Mouse (Mus musculus) layer of hippocampus, postnatal 10 days (tissue): ENCODE results near the gene Chst11. TPM values are rescaled to one million over a fixed set of nuclear protein-coding genes. Genes with fewer than 3 reads are reported as not detected.
A peak's percentile ranks its signal among the peaks of the same experiment; 100 is the strongest.

Experiments
- DNase-seq, 2 experiments: peaks; one replicate each; pipeline ENCODE4 v3.0.0; 2021; ENCODE audit warnings: low spot score in 2 of 2
- total RNA-seq, 2 experiments: library from RNA; stranded (reverse); gene quantifications; 2 replicates each; pipeline ENCODE4 v1.2.3; 2021

Gene Chst11
- total RNA-seq, 2 experiments from 2014 or later: 51.2 to 56.1 TPM

DNA sequence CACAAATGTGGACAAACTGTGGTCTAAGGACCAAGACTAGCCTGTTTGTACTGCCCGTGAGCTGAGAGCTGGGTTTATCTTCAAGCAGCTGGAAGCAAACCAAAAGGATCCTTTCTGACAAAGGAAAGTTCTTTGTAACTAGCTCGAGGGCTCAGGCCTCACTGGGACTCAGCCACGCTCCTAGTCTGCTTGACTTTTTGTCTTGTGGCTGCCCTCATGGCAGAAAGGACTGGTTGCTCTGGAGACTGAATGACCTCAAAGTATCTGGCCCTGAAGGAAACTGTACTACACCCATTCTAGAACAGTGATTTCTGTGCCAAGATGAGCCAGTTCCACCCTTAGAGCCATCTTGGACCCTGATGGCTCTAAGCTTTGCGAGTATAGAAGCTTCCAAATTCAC lies 46.3 kb downstream of the Chst11 start:
- DNase-seq: no peak

DNA sequence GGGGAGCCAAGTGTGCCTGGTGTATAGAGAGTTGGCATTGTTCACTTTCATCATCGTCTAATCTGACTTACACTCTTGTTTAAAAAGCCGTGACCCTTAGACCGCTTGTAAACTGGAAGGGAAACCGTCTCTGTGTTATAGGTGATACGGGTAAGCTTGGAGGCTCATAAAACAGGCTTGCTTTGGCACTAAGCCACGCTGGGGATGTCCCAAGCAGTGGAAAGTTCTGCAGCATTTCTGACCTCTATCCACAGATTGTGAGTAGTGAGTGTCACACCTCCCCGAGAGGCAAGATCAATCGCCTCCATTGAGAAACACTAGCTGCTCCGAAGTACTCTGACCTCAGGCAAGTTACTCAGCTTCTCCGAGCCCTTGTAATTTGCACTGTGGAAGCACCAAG lies 47.3 kb downstream of the Chst11 start:
- DNase-seq: no peak

DNA sequence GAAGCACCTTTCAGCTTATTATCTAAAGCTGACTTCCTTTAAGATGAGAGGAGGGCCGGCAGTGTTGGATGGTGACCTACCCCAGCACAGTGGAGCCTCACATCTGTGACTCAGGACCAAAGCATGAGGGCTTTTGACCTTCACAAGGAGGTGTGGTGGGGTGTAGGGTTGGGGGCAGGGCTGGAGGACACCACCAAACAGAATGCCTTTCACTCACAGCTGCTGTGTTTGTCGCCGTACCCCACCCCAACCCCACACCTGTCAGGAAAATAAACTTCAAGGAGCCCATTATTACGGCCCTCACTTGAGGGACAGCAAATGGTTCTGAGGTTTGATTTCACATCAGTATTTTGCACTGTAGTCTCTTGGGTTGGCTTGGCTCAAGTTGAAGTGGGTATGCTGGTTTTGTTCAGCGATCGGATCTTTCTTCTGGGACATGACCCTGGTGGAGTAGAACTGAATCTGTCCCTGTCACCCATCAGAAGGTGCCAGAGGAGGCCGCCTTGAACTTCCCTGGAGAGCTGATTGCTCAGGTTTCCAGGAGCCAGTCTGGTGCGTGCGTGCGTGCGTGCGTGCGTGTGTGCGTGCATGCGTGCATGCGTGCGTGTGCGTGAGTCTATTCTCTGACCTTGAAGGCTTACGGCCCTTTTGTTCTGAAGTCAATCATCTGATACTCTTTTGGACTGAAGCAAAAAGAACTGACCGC lies 51.2 kb downstream of the Chst11 start:
- DNase-seq: no peak

DNA sequence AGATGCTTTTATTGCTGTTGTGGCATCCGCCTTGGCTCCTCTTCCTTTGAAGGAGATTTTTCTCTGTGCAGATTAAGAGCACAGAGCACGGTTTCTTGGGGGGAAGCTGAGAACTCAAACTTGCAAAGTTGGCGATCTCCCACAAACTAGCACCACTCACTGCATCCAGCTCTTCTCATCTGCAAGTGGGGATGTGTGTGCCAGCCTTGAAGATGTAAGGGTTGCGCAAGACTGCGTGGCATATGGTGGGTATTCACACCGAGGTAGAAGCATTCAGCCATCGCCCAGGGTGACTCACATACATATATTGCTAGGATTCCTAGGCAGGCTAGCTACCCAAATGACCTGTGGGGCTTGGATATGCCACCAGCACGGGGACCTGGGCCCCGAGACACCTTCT lies 52.9 kb downstream of the Chst11 start:
- DNase-seq: no peak

GRCm38 (mm10) chr10:83039414-83039813 lies 54.1 kb downstream of the Chst11 start:
- no peak for DNase-seq

DNA sequence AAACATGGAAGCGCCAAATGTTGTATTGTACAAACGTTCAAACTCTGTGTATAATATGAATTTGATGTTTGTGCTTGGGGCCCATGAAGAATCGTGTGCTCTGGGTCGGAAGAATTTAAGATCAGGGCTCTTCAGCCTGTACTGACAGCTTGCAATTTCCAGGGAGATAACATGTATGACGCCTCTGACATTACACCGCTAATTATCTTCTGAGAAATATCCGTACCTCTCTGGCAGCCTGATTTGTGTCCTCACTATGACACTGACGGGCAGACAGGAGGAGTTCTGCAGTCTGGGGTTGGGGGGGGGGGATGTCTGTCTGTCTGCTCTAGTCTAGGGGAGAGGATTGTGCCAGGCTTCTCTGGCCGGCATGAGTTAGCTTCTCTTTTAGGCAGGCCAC lies 56.6 kb downstream of the Chst11 start:
- DNase-seq: no peak

- no peak for DNase-seq
Observed at GRCm38 (mm10) chr10:83042613-83043477, 57.5 kb downstream of the Chst11 start.

DNA sequence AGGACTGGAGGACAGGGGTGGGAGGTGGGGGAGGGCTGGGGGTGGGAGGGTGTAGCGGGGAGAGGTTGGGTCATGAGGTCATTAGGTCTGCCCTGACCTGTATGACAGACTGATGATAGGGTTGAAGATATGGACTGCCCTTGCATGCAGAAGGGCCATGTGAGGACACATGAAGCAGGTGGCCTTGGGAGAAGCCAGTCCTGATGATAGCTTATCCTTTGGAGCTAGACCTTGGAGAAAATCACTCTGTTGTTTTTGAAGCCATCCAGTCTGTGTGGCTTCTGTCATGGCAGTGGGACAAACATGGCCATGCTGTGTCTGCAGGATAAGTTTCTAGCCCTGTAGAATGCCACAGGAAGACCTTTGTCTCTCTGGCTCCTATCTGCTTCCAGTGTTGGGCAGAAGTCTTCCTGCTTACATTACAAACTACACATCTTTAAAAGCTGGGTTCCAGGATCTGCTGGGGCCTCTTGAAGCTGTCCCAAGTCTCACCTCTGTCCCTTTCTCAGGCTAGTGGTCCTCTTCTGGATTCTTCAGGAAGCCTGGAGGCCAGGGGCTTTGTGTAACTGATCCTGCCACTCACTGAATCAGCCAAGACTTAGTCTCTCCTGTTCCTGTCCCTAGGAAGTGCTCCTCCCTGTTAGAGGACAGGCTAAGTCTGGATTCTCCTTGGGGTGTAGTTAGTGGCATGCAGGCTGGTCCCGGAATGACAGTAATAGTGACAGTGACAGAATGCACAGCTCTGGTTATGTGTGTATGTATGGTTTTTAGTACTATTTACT lies 58.4 kb downstream of the Chst11 start:
- DNase-seq: no peak

DNA sequence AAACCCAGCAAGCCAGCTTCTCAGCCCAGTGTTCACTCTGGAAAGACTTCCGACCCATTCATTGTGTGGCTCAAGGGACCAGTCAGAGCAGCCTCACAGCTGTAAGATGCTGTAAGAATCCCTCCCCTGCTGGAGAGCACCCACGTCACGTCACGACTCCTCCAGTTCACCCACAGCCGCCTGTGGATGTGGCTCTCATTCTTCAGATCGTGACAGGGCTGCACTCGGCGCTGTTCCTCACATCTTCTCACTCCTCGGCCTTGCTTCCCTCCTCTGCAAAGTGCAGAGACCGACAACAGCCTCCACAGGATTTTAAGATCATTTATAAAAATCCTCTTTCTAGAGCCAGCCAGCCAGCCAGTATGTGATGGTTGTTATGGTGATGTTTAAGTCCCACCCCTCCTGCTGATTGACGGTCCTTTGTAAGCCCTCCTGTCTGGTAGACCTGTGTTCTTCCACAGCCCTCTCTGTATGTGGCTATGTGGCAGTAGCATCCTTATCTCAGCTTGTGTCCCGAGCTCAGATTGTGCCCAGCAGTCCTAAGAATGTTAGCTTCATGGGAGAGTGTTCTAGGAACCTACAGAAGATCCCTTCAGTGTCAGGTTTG lies 64.0 kb downstream of the Chst11 start:
- no peak for DNase-seq

DNA sequence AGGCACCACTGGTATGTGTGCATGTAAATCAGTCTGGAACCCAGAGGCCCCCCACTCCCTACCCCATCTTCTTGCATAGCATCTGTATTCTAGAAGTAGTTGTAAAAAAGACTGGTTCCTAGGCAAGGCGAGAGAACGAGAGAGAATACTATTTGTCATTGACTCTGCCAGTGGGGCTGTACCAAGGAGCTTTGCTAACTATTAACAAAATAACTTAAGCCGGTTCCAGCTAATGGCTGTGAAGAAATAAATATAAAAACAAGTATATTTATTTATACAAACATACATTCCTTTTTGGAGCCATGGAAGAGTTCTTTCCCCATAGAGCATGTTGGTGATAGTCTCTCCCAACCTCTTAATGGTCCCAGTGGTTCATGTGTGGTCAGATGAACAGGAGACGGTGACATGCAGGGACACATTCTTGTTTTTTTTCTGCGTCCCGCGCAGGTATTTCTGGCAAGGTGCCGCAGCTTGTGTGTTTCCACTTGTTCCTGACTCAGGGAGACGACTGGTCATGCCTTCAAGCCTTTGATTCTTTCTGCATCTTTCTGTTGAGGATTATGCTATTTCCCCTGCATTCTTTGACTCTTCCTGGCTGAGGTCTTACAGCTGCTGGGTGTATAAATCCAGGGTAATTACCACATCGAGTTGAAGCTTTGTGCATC lies 68.7 kb downstream of the Chst11 start:
- no peak for DNase-seq

GRCm38 (mm10) chr10:83056291-83056690 lies 71.0 kb downstream of the Chst11 start:
- DNase-seq: no peak

DNA sequence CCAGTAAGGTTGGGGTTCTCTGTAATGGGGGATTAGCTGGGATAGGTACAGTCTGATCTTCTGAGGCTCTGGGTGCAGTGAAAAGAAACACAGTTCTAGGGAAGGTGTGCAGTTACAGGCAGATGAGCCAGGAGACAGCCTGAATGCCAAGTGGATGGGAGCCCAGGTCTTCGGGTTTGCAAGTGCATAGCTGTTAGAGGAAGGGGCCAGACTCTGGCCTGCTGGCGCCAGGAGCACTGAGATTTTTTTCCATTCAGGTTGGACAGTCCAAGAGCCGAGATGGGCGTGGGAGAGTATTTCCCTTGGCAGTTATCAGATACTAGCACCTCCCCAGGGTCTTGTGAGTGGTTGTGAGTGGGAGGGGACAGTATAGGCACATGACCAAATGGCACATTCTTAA lies 71.6 kb downstream of the Chst11 start:
- DNase-seq: no peak

DNA sequence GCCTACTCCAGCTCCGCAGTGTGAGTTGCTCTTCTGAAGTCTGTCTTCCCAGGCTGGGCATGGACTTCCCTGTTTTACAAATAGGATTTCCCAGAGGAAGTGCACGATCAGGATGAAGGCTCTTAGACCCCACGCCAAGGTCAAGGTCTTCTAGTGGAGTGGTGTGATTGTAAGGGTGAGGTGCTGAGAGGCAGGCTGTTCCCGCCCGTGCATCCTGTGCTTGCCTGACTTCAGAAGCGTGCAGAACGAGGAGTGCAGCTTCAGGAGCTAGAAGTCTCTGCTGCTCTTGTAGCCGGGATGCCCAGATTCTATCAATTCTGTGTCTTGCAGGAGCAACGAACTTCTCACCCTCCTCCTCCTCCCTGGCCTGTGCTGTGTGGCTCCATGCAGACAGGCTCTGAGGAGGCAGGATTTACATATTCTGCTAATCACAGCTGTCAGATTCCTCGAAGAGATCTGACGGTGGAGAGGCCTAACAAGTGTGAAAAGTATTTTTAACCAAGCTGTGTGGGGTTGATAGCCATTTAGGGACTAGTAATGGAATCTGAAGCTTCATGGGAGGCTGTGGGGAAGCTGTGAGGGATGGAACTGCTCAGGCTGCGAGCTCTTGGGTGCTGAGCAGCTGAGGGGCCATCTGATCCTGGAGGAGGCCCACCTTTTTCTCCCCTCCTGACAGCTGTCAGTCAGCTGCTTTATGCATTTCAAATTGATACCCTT lies 74.9 kb downstream of the Chst11 start:
- no peak for DNase-seq

DNA sequence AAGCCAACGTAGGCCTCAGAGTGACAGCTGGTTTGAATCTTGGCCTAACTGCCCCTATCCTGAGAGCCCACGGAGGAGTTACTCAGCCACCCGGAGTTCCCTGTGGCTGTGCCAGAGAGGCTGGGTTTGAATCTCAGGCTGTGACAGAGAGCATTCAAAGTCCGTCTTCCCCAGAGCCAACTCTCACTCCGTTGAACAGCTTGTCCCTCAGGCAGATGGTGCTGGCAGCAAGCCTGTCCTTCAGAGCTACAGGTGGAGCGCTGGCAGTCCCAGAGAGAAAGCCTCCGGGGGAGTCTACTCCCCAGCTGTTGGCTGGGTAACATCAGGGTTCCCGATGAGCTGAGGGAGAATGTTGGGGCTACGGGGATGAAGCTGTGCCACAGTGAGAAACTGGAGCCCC lies 77.0 kb downstream of the Chst11 start:
- peak; percentile 73 to 75 for DNase-seq

GRCm38 (mm10) chr10:83064796-83065195 lies 79.5 kb downstream of the Chst11 start:
- no peak for DNase-seq

DNA sequence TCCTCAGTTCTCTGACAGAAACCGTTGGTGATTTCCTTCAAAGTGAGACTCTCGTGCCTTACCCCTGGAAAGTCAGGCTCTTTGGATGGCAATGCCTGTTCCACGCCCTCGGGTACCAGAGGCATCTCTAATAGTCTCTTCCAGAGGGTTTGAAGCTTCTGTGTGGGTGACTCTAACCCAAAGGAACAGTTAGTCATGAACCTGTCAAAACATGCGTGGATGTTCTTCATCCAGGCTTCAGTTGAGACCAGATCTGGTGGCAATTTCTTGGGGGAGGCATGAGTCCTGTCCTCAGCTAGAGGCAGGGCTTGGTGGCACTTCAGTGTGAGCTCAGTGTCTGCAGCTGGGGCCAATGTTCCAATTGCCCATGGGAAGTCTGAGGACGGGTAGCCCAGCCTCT lies 80.9 kb downstream of the Chst11 start:
- no peak for DNase-seq

GRCm38 (mm10) chr10:83067305-83067704 lies 82.0 kb downstream of the Chst11 start:
- DNase-seq: no peak

GRCm38 (mm10) chr10:83068466-83068865 lies 83.2 kb downstream of the Chst11 start:
- DNase-seq: no peak

GRCm38 (mm10) chr10:83069791-83070190 lies 84.5 kb downstream of the Chst11 start:
- DNase-seq: no peak
